Comparison of ENCODE assay signal across 30 mouse cellular contexts in genomic region chr11:107383985-107384384, GRCm38 (mm10).
DNase-seq lines count a peak whose midpoint lies in the region; ATAC-seq and TF ChIP-seq lines count a peak whose summit lies in the region.
"Had no signal": no experiment of that assay in that cellular context is flagged by ENCODE, and none has a peak within 500 bp of the region (broad histone marks: within the 10 kb centered on the region; RNA-seq: fewer than 3 reads in every experiment).

No protein-coding gene starts in this region.

- no peak for TF ChIP-seq POLR2A in heart, adult 2 months (IDR thresholded peaks at IDR 0.05; ENCODE audit: insufficient read depth, low read depth, low read length)
- TF ChIP-seq POLR2A in liver, adult 2 months (IDR thresholded peaks at IDR 0.05; ENCODE audit: extremely low read depth, insufficient read depth, low read length), result no peak

- intact Hi-C loops in heart, adult 2 months (cut with DNase I), result loop anchor here (1.0 to 10.0 kb wide), 4 partner anchors 33 to 169 kb away; no protein-coding TSS in a partner anchor

- no peak for TF ChIP-seq EP300 in heart, adult 2 months (IDR thresholded peaks at IDR 0.05; ENCODE audit: insufficient read depth, low read depth, low read length)
- TF ChIP-seq EP300 in lung, postnatal 0 days (IDR thresholded peaks at IDR 0.05), result no peak

- 49% methylated on average over 6 of the region's 6 CpGs for WGBS in heart, adult 2 months
- 78% methylated on average over 6 of the region's 6 CpGs for WGBS in heart, embryonic 11.5 days (ENCODE audit: insufficient replicate concordance)
- WGBS in liver, adult 2 months, result 29% methylated on average over 6 of the region's 6 CpGs
- WGBS in liver, embryonic 11.5 days, result 84% methylated on average over 6 of the region's 6 CpGs
- WGBS in lung, postnatal 0 days, result 76% methylated on average over 6 of the region's 6 CpGs

- no peak overlapping the region for H3K4me2 ChIP-seq in heart, embryonic 11.5 days
- no peak overlapping the region for H3K4me2 ChIP-seq in liver, embryonic 11.5 days
- H3K4me2 ChIP-seq in lung, postnatal 0 days (replicated peaks; ENCODE audit: low read depth, low read length), result no peak overlapping the region
- H3K4me2 ChIP-seq: forebrain, embryonic 13.5 days; hindbrain, embryonic 12.5 days; intestine, embryonic 15.5 days; kidney, embryonic 15.5 days; midbrain, embryonic 13.5 days; neural tube, embryonic 15.5 days; stomach, embryonic 15.5 days had no signal

- H3K9me3 ChIP-seq in heart, embryonic 11.5 days (replicated peaks; ENCODE audit: control insufficient read depth, low read length), result no peaks in the 10 kb centered on the region
- peaks cover 3% of the 10 kb centered on the region; the same call in 1 of the 2 replicates for H3K9me3 ChIP-seq in liver, embryonic 11.5 days (ENCODE audit: control insufficient read depth, low read length)
- H3K9me3 ChIP-seq in lung, postnatal 0 days (ENCODE audit: low read length), result no peaks in the 10 kb centered on the region
- H3K9me3 ChIP-seq: forebrain, embryonic 13.5 days; hindbrain, embryonic 12.5 days; intestine, embryonic 15.5 days; kidney, embryonic 15.5 days; midbrain, embryonic 13.5 days; neural tube, embryonic 15.5 days; stomach, embryonic 15.5 days had no signal

- no peak for ATAC-seq in heart, embryonic 11.5 days (replicated peaks; ENCODE audit: insufficient number of reproducible peaks, low FRiP score, low TSS enrichment)
- ATAC-seq in liver, embryonic 11.5 days (replicated peaks; ENCODE audit: low FRiP score), result no peak
- no peak for ATAC-seq in lung, postnatal 0 days
- ATAC-seq: forebrain, embryonic 13.5 days; hindbrain, postnatal 0 days; intestine, embryonic 15.5 days; midbrain, embryonic 13.5 days had no signal

- peak overlapping the region; percentile 0; the same call in 1 of the 2 replicates for H3K27ac ChIP-seq in heart, adult 2 months
- H3K27ac ChIP-seq in heart, embryonic 11.5 days (ENCODE audit: low read depth, low read length), result no peak overlapping the region
- no peak overlapping the region for H3K27ac ChIP-seq in liver, adult 2 months (replicated peaks; ENCODE audit: insufficient read depth, low read depth, low read length)
- H3K27ac ChIP-seq in liver, embryonic 11.5 days (ENCODE audit: low read depth, low read length), result no peak overlapping the region
- H3K27ac ChIP-seq in lung, postnatal 0 days (ENCODE audit: low read length), result no peak overlapping the region
- H3K27ac ChIP-seq in brown adipose tissue, adult 24 weeks (replicated peaks; ENCODE audit: low read depth, low read length), result peak overlapping the region; percentile 73
- H3K27ac ChIP-seq: forebrain, embryonic 13.5 days; hindbrain, postnatal 0 days; intestine, embryonic 15.5 days; kidney, embryonic 15.5 days; macrophage; midbrain, embryonic 13.5 days; neural tube, embryonic 15.5 days; stomach, embryonic 15.5 days had no signal

- H3K4me3 ChIP-seq in heart, adult 2 months, result no peak overlapping the region
- no peak overlapping the region for H3K4me3 ChIP-seq in heart, embryonic 11.5 days (ENCODE audit: low read depth, low read length)
- H3K4me3 ChIP-seq in liver, adult 2 months (ENCODE audit: insufficient read depth, low read depth, low read length), result no peak overlapping the region
- H3K4me3 ChIP-seq in liver, embryonic 11.5 days (ENCODE audit: low read depth, low read length), result no peak overlapping the region
- no peak overlapping the region for H3K4me3 ChIP-seq in lung, postnatal 0 days (ENCODE audit: low read depth, low read length)
- H3K4me3 ChIP-seq in brown adipose tissue, adult 24 weeks (ENCODE audit: insufficient read depth, low read depth, low read length), result no peak overlapping the region
- H3K4me3 ChIP-seq: forebrain, embryonic 13.5 days; hindbrain, embryonic 12.5 days; intestine, embryonic 15.5 days; kidney, embryonic 15.5 days; midbrain, embryonic 13.5 days; neural tube, embryonic 15.5 days; stomach, embryonic 15.5 days had no signal

- 0 out of 2 replicates have a peak, but pooled peaks cover 2% of the 10 kb centered on the region for H3K36me3 ChIP-seq in heart, adult 2 months (ENCODE audit: control insufficient read depth, insufficient read depth, low read length)
- no peaks in the 10 kb centered on the region for H3K36me3 ChIP-seq in heart, embryonic 11.5 days (ENCODE audit: control insufficient read depth, insufficient read depth, low read length)
- H3K36me3 ChIP-seq in liver, adult 2 months (ENCODE audit: control insufficient read depth, insufficient read depth, low read length), result no peaks in the 10 kb centered on the region
- no peaks in the 10 kb centered on the region for H3K36me3 ChIP-seq in liver, embryonic 11.5 days (ENCODE audit: control insufficient read depth, insufficient read depth, low read length)
- H3K36me3 ChIP-seq in lung, postnatal 0 days (ENCODE audit: insufficient read depth, low read length), result no peaks in the 10 kb centered on the region
- H3K36me3 ChIP-seq: hindbrain, embryonic 12.5 days; intestine, embryonic 15.5 days; kidney, embryonic 15.5 days; neural tube, embryonic 15.5 days; stomach, embryonic 15.5 days had no signal

- no peaks in the 10 kb centered on the region for H3K27me3 ChIP-seq in heart, adult 2 months (ENCODE audit: control insufficient read depth, insufficient read depth, low read length)
- no peaks in the 10 kb centered on the region for H3K27me3 ChIP-seq in heart, embryonic 11.5 days (ENCODE audit: control insufficient read depth, insufficient read depth, low read length)
- H3K27me3 ChIP-seq in liver, adult 2 months (ENCODE audit: control insufficient read depth, insufficient read depth, low read length), result no peaks in the 10 kb centered on the region
- H3K27me3 ChIP-seq in liver, embryonic 11.5 days (replicated peaks; ENCODE audit: control insufficient read depth, insufficient read depth, low read length), result no peaks in the 10 kb centered on the region
- H3K27me3 ChIP-seq in lung, postnatal 0 days (replicated peaks; ENCODE audit: insufficient read depth, low read length), result no peaks in the 10 kb centered on the region
- H3K27me3 ChIP-seq: forebrain, embryonic 13.5 days; hindbrain, embryonic 12.5 days; intestine, embryonic 15.5 days; kidney, embryonic 15.5 days; midbrain, embryonic 13.5 days; neural tube, embryonic 15.5 days; stomach, embryonic 15.5 days had no signal

- DNase-seq in heart, adult 2 months, result no peak
- peak; percentile 44 for DNase-seq in liver, adult 2 months (ENCODE audit: extremely low read depth, low read depth, low spot score)
- no peak for DNase-seq in liver, embryonic 11.5 days (ENCODE audit: low spot score)
- DNase-seq in lung, postnatal 0 days (ENCODE audit: low spot score), result no peak
- DNase-seq in lung, postnatal 36 days, result no peak
- no peak for DNase-seq in right cerebral cortex, adult 2 months (ENCODE audit: low spot score in 2 of 2)
- DNase-seq: adrenal gland, adult 8-10 months; cerebellum, adult 11 months; cerebellum, adult 9-10 months; cerebellum, postnatal 36 days; gastrocnemius, postnatal 14 days; heart, postnatal 14 days; kidney, postnatal 25 days; left cerebral cortex, postnatal 4 days; lung, adult 18-20 months; retina, postnatal 1 day; right cerebral cortex, postnatal 25 days; thymus, adult 18-20 months; thymus, postnatal 36 days had no signal

- H3K9ac ChIP-seq in heart, adult 2 months (ENCODE audit: low read depth, low read length), result no peak overlapping the region
- H3K9ac ChIP-seq in heart, embryonic 11.5 days (ENCODE audit: low read depth, low read length), result no peak overlapping the region
- no peak overlapping the region for H3K9ac ChIP-seq in liver, adult 2 months (ENCODE audit: low read depth, low read length)
- H3K9ac ChIP-seq in liver, embryonic 11.5 days (ENCODE audit: low read depth, low read length), result no peak overlapping the region
- H3K9ac ChIP-seq in lung, postnatal 0 days (replicated peaks; ENCODE audit: low read depth), result no peak overlapping the region
- H3K9ac ChIP-seq: forebrain, embryonic 13.5 days; hindbrain, embryonic 12.5 days; intestine, embryonic 15.5 days; kidney, embryonic 15.5 days; midbrain, embryonic 13.5 days; neural tube, embryonic 15.5 days; stomach, embryonic 15.5 days had no signal

- peak; percentile 50 for TF ChIP-seq CTCF in heart, adult 2 months (IDR thresholded peaks at IDR 0.05)
- TF ChIP-seq CTCF in liver, adult 2 months (IDR thresholded peaks at IDR 0.05; ENCODE audit: low read depth, low read length), result peak; percentile 71
- peak; percentile 38 for TF ChIP-seq CTCF in lung, postnatal 0 days (IDR thresholded peaks at IDR 0.05)

- H3K79me2 ChIP-seq in heart, adult 2 months (replicated peaks; ENCODE audit: control insufficient read depth, insufficient read depth, low read length), result peaks cover 4% of the 10 kb centered on the region
- H3K79me2 ChIP-seq in liver, adult 2 months (ENCODE audit: control insufficient read depth, insufficient read depth, low read length), result peaks cover 30% of the 10 kb centered on the region

- peaks cover 12% of the 10 kb centered on the region for H3K4me1 ChIP-seq in heart, adult 2 months (ENCODE audit: control insufficient read depth, insufficient read depth, low read length)
- H3K4me1 ChIP-seq in heart, embryonic 11.5 days (ENCODE audit: control insufficient read depth, insufficient read depth, low read length), result no peaks in the 10 kb centered on the region
- H3K4me1 ChIP-seq in liver, adult 2 months (ENCODE audit: control insufficient read depth, insufficient read depth, low read length), result peaks cover 13% of the 10 kb centered on the region
- H3K4me1 ChIP-seq in liver, embryonic 11.5 days (replicated peaks; ENCODE audit: control insufficient read depth, insufficient read depth, low read length), result peaks cover 3% of the 10 kb centered on the region; the same call in 1 of the 2 replicates
- no peaks in the 10 kb centered on the region; the same call in none of the 2 replicates for H3K4me1 ChIP-seq in lung, postnatal 0 days (ENCODE audit: insufficient read depth, low read depth, low read length)
- H3K4me1 ChIP-seq in brown adipose tissue, adult 24 weeks (ENCODE audit: control insufficient read depth, insufficient read depth, insufficient read length, low read length), result peaks cover 31% of the 10 kb centered on the region
- H3K4me1 ChIP-seq: intestine, embryonic 15.5 days; stomach, embryonic 15.5 days had no signal

Comparison
In these comparisons a context has a peak if more than half of its experiments do, and no peak if none do; other contexts are left out.
1. H3K27ac ChIP-seq: peak in heart, adult 2 months (single experiment) and brown adipose tissue, adult 24 weeks (single experiment); none in heart, embryonic 11.5 days (single experiment), liver, adult 2 months (single experiment), liver, embryonic 11.5 days (single experiment) and lung, postnatal 0 days (single experiment).
2. Peak in every context shown above with its lines, with median percentiles within 50 percentile points of each other: CTCF ChIP-seq.